Mouse (Mus musculus) cerebellum, postnatal 4 days (tissue): ENCODE results near the gene AI661453.
A peak's percentile ranks its signal among the peaks of the same experiment; 100 is the strongest.
"Not testable (repeated sequence)": the region's sequence is repeated elsewhere in the genome, so short reads cannot be mapped to it uniquely, and the experiment has no call there.

Experiments
- DNase-seq, 2 experiments: peaks; one replicate each; pipeline ENCODE4 v3.0.0; 2022; ENCODE audit warnings: low spot score in 2 of 2, mixed read lengths in 1 of 2

AI661453 gene

GRCm38 (mm10) chr17:47436156-47436906, at the start of gene AI661453:
Gene AI661453, plus strand, starts transcription at chr17:47436615.
- DNase-seq, result no peak

DNA sequence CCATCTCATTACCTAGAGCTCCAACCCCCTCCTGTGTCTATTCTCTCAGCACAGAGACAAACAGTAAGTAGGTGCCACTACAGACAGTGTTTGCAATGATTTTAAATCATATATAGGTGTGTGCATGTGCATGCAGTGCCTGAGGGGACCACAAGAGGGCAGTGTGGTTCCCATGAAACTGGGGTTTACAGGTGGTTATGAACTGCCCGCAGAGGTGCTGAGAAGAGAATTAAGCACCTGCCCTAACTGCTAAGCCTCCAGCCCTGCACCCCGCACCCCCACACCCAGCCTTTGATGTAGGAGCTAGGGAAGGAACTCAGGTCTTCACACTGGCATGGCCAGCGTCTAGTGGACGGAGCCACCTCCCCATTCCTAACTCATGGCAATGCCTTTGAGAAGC, 49.8 kb upstream of the AI661453 start:
- peak in 1 of 2 experiments; percentile 53 for DNase-seq

DNA sequence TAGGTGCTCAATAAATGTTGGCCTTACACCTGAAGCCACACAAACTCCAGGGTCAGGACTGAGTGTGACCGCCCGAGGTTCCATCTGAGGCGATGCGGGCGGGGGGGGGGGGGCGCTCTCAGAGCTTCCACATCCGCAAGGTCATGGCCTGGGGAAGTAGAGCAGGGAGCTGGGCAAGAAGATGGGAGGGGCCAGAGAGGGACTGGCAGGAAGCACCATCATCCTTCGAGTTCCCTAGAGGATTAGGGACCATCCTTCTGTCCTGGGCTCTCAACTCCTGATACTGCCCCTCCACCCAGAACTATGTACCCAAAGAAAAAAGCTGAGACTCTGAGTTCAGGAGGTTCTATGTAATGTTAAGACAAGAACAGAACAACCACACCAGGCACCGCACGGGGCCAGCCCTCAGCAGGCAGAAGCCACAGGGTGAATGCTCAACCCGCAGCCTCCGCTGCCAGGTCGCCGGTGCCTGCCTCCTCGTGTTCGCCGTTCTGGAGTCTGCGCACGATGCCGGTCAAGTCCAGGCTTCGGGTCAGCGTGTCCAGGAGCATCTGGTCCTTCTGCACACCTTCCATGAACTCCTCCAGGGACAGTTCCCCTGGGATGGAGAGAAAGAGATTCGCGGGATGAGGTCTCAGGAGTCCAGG, 42.1 kb upstream of the AI661453 start:
- no peak for DNase-seq

GRCm38 (mm10) chr17:47395376-47395913, 41.0 kb upstream of the AI661453 start:
- DNase-seq, result peak in 1 of 2 experiments; percentile 34

DNA sequence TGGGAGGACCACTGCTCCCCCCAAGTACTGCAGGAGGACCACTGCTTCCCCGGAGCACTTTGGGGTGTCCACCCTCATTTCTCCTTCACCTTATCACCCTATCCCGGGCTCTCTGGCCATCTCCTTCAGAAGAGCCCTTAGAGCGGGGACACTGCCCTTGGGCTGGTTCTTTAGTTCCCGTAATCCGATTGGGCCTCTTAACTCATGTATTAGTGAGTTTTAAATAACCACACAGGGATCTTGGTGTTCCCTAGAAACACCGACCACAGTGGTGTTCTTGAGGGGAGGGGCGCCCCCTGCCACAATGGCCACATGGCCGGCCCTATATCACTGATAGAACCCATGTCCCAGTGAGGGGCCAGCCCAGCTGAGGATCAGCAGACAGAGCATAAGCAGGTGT, 37.3 kb upstream of the AI661453 start:
- no peak for DNase-seq

GRCm38 (mm10) chr17:47400451-47400850, 36.0 kb upstream of the AI661453 start, which contains the start of gene Guca1a:
Gene Guca1a, minus strand, starts transcription at chr17:47400584.
- DNase-seq, result no peak

DNA sequence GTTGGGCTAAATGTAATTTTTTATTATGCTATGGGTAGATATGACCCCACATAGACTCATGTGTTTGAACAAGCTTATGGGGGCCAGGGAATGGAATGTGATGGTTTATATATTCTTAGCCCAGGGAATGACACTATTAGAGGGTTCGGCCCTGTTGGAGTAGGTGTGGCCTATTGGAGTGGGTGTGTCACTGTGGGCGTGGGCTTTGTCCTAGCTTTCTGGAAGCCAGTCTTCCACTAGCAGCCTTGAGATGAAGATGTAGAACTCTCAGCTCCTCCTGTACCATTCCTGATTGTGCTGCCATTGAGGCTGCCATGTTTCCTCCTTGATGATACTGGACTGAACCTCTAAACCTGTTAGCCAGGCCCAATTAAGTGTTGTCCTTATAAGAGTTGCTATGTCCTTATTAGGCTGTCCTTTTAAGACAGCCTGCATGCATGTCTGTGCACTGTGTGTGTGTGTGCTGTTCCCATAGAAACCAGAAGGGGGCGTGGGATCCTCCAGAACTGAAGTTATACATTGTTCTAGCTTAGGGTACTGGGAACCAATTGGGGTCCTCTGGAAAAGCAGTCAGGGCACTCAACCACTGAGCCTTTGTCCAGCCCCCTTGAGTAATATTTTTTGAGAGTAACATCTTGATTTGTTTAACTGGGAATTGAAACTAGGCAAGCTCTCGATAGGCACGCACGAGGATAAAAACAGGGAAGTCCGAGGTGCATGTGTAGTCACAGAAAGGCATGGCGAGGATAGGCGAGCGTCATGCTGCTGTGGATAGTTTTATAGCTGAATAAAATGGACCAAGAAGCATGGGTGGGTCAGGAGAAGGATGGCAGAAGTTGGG, 28.5 kb upstream of the AI661453 start:
- DNase-seq, result no peak

DNA sequence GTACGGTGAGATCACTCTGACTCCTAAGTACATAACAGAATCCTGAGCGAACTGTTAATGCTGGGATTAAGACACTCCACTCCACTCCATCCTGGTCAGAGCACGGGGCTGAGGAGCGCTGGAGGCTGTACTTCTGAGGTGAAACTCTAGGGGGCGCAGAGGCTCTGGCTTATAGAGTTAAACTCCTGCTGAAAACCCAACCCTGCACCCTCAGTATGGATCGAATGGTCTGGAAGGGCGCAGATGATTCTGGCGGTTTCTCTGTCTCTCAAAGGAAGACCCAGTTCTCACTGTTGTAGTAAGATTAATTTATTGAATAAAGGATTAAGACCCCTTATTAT, 27.9 kb upstream of the AI661453 start:
- peak in 1 of 2 experiments; percentile 65 for DNase-seq

DNA sequence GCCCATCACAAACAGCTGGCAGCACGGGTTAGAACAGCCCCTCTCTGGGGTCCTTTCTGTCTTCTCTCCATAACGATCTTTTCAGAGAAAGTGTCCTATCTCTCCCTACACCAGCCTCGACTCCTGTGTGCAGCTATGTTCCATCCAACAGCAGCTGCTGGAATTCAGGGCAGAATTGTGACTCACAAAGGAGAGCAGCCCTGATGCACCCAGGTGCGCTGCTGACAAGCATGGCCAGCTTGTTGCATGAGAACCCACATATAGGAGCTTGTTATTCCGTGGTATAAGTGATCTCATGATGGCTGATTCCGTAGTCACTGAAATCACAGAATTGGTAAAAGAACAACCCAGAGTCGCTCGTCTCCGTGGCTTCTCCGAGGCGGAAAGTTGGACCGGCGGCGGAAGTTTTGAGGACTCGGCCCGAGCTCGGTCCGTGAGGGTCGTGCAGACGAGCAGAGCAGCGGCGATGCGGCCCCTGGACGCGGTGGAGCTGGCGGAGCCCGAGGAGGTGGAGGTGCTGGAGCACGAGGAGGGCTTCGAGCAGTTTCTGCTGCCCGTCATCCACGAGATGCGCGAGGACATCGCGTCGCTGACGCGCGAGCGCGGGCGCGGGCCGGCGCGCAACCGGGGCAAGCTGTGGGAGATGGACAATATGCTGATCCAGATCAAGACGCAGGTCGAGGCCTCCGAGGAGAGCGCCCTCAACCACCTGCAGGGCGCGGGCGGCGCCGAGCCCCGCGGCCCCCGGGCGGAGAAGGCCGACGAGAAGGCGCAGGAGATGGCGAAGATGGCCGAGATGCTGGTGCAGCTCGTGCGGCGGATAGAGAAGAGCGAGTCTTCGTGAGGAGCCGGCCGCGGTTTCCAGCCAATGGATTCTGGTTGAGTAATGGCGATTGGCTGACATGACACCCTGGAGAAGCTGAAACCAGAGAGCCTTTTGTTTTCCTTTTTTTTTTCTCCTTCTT, 26.2 kb upstream of the AI661453 start:
- DNase-seq, result peak in 1 of 2 experiments; percentile 28

DNA sequence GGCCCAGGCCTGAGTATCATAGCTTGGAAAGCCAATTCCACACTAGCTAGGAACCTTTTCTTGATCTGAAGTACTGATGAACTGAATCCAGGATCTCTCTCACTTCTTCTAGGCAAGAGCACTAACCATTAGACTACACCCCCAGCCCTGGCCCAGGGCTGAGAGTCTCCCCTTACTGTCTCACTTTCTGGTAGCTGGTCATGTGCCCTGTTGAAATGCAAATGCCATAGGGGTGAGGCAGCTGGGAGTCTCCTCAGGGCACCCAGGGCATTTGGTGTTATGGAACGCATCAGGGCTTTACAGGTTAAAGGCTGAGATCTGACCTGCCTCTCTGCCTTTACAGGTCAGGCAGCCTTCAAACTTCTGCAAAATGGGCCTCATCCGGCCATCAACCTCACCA, 16.2 kb upstream of the AI661453 start:
- DNase-seq, result no peak

DNA sequence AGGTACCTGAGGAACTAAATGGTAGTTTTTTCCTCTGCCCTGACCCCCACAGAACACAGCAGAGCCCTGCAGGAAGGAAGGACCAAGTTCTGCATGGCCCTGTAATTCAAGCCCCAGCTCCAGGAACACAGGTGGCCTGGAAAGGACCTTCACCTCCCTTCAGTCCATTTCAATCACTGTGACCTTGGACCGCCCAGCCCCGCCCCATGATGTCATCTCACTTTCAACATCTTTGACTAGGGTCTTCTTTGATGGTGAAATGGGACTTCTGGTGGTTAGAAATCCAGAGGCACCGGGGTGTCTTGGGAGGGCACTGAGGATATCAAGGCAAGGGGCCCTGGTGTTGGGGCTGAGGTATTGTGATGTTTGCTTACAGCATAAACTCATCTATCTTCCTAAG, 14.8 kb upstream of the AI661453 start:
- DNase-seq, result no peak

DNA sequence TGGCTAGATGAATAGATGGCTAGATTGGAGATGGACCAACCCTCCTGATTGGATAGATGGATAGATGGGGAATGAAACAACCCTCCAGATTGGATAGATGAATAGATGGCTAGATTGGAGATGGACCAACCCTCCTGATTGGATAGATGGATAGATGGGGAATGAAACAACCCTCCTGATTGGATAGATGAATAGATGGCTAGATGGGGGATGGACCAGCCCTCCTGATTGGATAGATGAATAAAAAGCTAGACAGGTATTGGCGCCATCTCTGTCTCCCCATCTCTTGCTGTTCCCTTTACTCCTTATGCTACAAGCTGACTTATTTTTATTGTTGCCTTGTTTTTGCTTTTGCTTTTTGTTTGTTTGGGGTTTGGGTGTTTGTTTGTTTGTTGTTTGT, 13.8 kb upstream of the AI661453 start:
- DNase-seq, result not testable (repeated sequence)

GRCm38 (mm10) chr17:47424186-47424585, 12.2 kb upstream of the AI661453 start:
- no peak for DNase-seq

DNA sequence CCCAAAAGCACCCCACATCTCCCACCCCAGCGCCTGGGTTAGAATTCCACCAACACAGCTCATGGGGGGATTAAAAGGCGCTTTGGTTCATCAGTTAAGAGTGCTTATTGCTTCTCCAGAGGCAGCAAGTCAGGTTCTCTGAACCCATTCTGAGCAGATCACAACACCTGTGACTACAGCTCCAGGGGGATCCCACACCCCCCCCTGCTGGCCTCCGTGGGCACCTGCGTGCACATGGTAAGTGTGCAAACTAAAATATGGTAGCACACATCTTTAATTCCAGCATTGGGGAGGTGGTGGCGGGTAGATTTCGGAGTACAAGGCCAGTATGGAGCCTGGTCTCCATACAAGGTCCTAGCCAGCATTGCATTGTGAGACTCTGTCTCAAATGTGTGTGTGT, 9.1 kb upstream of the AI661453 start:
- DNase-seq, result no peak

- DNase-seq, result no peak
These were observed 7.5 kb upstream of the AI661453 start for GRCm38 (mm10) chr17:47428831-47429304.

DNA sequence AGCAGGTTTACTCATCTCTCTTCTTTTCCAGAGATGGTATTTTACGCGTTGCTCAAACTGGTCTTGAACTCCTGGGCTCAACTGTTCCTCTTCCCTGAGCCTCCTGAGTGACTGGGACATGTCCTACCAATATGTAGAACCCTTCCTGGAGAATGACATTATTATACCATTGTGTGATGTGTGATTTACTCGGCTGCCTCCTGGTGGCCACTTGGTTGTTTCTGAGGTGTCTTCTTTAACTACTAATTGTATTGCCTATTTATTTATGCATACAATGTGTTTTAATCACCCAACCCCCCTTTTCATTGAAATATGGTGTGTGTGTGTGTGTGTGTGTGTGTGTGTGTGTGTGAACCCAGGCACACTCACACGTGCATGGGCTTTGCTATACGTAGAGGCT, 5.6 kb upstream of the AI661453 start:
- no peak for DNase-seq

DNA sequence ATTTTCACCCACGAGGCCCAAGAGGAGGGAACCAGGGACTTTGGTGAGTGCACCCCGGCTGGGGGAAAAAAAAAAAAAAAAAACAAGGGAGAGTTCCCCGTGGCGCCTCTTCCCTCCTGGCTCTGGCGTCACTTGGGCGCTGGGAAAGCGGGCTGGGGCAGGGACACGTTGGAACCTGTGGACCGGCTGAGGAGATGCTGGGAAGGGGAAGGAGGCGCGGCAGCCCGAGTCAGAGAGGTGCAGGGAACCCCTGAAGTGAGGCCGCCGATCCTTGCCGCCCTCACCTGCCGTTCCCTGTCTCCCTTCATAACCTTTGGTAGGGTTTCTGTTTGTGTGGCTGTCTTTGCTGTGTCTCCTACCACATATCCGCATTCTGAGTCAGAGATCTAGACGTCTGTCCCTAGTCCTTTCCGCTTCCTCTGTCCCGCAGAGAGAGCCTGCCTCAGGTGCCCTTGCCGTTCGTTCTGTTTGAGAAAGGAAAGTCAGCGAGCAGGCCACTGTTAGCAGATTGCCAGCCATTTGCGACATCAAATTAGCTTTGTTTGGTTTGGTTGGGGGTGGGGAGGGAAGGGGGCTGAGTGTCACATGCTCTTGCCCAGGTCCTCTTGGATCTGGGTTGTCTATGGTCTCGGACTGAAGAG, 612 bp downstream of the AI661453 start, which contains the start of gene 1700001C19Rik:
1700001C19Rik (minus strand) TSS at position 470 of the 641 bp plus-strand sequence.
- DNase-seq, result no peak

DNA sequence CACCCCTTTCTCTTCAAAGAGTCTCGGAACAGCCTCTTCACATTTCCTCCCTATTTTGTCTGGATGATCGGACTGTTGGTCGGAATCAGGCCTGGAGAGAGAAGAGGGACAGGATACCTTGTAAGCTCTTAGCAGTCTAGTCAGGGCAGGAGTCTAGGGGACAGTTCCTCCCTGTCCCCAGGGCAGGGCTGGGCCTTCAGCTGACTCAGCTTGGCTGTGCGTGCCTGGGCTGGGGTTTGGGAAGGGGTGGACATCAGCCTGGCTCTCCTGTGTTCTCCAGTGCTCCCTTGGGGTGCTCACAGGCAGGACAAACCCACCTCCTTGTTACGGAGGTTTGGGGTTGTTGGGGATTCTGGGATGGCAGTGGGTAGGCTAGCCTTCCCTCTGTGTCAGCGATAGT, 2.2 kb downstream of the AI661453 start:
- no peak for DNase-seq

DNA sequence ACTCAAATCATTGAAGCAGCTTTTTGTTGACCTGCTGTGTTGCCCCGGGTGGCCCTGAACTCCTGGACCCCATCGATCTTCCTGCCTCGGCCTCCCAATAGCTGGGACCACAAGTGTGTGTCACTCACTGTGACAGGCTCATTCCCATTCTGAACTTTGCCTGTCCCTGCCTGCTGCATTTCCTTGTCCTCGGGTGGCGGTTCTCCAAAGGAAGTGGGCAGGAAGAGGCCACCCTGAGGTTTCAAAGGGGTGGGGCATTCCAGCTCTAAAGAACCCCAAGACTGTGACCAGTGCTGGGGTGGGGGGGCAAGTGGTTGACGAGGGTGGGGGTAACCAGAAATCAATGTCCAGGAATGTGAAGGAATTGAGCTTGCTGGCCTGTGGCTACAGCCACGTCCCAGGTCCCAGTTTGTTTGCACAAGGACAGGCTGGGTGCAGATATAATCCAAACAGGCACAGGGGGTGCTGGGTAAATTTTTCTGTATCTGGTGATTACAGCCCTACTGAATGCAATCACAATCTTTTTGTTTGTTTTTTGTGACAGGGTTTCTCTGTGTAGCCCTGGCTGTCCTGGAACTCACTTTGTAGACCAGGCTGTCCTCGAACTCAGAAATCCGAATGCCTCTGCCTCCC, 3.1 kb downstream of the AI661453 start:
- DNase-seq, result no peak
